Mouse (Mus musculus) forebrain, embryonic 16.5 days (tissue): ENCODE results near the gene Clec16a. TPM values are rescaled to one million over a fixed set of nuclear protein-coding genes. Genes with fewer than 3 reads are reported as not detected.

Experiments used
- ATAC-seq: fragments of 200-750 bp; cut with Nextera tagmentation; 2 replicates; pipeline ENCODE4 v1.8.0; 2017; ENCODE audit warnings: mild to moderate bottlenecking, moderate library complexity
- H3K27ac ChIP-seq: fragments of 300-500 bp; sonication (generic); 2 replicates; pipeline ENCODE4 v1.5.1; 2014; ENCODE audit warnings: low read length, control low read depth
- H3K27me3 ChIP-seq: fragments of 300-500 bp; sonication (generic); replicated peaks from 2 replicates; pipeline ENCODE4 v1.6.1; 2014; ENCODE audit warnings: low read length; ENCODE audit not compliant: control insufficient read depth, insufficient read depth
- H3K36me3 ChIP-seq: fragments of 300-500 bp; sonication (generic); 2 replicates; pipeline ENCODE4 v1.6.1; 2014; ENCODE audit not compliant: control insufficient read depth, insufficient read depth
- H3K4me1 ChIP-seq: fragments of 300-500 bp; sonication (generic); replicated peaks from 2 replicates; pipeline ENCODE4 v1.6.1; 2014; ENCODE audit warnings: low read length; ENCODE audit not compliant: control insufficient read depth, insufficient read depth
- H3K4me2 ChIP-seq: fragments of 300-500 bp; sonication (generic); 2 replicates; pipeline ENCODE4 v1.6.1; 2014; ENCODE audit warnings: mild to moderate bottlenecking, low read length, control low read depth
- H3K4me3 ChIP-seq: fragments of 300-500 bp; sonication (generic); replicated peaks from 2 replicates; pipeline ENCODE4 v1.5.1; 2014; ENCODE audit warnings: mild to moderate bottlenecking, low read length, control low read depth
- H3K9ac ChIP-seq: fragments of 300-500 bp; sonication (generic); replicated peaks from 2 replicates; pipeline ENCODE4 v1.6.1; 2014; ENCODE audit warnings: low read depth, low read length, control low read depth
- H3K9me3 ChIP-seq: fragments of 300-500 bp; sonication (generic); 2 replicates; pipeline ENCODE4 v1.6.1; 2016; ENCODE audit warnings: low read length; ENCODE audit not compliant: control insufficient read depth
- WGBS: fragments of 180-500 bp; shearing (Covaris S2); extraction: QIAGEN DNeasy Blood & Tissue Kit; methylation state at CpG from one replicate; pipeline ENCODE4 v1.1.7; 2014; 5-methylcytosine and 5-hydroxymethylcytosine counted together
- polyA plus RNA-seq: library from polyadenylated mRNA; unstranded; fragments of >200 nt; fragmentation: Nextera tagmentation; extraction: Ambion mirVana; gene quantifications from 2 replicates; pipeline ENCODE4 v1.2.1, GENCODE M21; 2015

Gene Clec16a
- polyA plus RNA-seq, 1 experiment from 2014 or later: 72.8 TPM

DNA sequence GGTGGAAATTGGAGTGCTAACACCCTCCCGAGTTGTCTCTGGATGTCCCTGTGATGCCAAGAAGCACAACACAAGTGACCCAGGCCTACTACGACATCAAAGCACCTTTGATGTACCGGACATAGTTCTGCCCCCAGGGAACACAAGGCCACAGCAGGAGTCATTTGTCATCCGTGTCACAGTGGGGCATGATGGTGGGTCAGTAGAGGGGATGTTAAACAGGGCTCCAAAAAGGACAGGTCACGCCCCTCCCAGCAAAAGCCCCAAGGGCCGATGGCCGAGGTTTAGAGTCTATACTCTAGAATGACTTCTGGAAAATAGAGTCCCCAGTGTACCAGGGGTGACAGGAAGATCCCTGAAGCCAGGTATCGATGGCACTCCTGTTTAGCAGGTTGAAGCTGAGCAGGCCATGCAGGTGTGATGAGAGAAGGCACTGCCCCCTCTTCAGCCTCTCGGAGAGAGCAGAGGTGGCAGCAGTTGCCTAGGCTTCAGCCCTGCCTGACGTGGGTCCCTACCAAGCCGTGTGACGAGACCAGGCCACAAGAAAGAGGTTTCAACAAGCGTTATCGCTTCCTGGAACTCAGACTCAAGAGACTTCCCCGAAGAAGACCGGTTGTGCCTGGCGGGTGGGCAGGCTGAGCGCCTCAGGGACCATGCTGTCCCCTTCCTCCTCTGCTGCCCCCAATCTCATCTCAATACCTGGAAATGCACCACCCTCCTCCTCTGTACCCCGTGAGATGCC is 226.8 kb downstream of the Clec16a start:
- Histone ChIP-seq H3K27me3 (no peaks in the 10 kb centered on the region), H3K9ac (no peak overlapping the region), H3K4me3 (no peak overlapping the region), H3K4me2 (no peak overlapping the region), H3K4me1 (no peaks in the 10 kb centered on the region), H3K9me3 (no peaks in the 10 kb centered on the region), H3K36me3 (no peaks in the 10 kb centered on the region), H3K27ac (no peak overlapping the region)
- 75% methylated on average over 19 of the region's 19 CpGs for WGBS
- ATAC-seq: no peak

DNA sequence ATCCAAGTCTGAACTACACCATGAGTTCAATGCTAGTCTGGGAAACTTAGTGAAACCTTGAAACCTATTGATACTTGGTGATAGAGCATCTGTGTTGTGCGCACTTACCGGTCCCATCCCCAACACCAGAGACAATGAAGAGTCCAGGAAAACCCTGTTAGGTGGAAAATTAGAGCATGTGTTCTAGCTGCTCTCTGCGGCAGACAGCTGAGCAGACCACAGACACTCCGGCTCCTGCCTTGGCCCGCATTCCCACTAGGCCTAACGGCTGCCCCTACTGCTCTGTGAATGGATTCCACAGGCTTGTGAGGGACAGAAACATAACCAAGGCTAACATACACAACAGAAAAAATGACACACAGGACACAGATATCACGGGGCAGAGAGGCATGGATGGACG is 228.4 kb downstream of the Clec16a start:
- no peak overlapping the region for H3K4me3 ChIP-seq
- H3K9ac ChIP-seq: no peak overlapping the region
- ATAC-seq: no peak
- no peaks in the 10 kb centered on the region for H3K9me3 ChIP-seq
- no peak overlapping the region for H3K27ac ChIP-seq
- H3K27me3 ChIP-seq: no peaks in the 10 kb centered on the region
- no peaks in the 10 kb centered on the region for H3K4me1 ChIP-seq
- no peak overlapping the region for H3K4me2 ChIP-seq
- no peaks in the 10 kb centered on the region for H3K36me3 ChIP-seq
- 91% methylated on average over 8 of the region's 8 CpGs for WGBS

DNA sequence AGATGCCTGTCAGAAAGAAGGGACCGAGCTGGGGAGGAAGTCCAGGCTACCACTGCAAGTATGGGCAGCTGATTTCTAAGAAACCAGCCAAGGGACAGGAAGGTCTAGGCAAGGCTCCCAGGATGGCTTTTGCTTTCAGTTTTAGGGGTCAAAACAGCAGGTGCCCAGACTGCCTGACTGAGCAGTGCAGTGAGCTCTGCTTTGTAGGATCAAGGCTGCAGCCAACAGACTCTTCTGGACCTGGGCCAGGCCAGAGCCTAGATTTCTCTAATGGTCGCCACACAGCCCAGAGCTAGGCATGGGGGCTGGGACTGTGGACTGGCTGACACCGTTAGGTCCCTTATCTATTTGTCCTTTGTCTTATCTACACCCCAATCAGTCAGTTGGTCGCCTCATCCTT is 229.6 kb downstream of the Clec16a start:
- no peak overlapping the region for H3K4me3 ChIP-seq
- 68% methylated on average over 4 of the region's 4 CpGs for WGBS
- no peak for ATAC-seq

DNA sequence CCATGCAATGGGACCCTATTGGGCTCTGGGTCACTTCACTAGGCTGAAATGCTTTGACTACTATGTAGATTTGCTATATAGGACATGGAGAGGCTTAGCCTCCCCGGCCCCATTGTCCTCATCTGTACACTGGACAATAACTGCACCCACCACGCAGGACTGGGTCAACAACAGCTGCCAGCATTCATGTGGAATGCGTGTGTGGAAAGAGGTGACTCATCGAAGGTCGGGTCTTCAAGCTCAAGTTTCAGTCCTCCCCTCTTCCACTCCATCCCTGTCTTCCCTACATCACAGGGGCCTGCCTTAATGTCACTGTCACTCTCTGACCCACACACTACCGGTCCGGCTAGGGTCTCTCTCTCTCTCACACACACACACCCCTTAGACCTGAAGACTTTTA is 231.2 kb downstream of the Clec16a start:
- Histone ChIP-seq H3K4me2 (no peak overlapping the region), H3K36me3 (no peaks in the 10 kb centered on the region), H3K27me3 (no peaks in the 10 kb centered on the region), H3K4me3 (no peak overlapping the region), H3K4me1 (no peaks in the 10 kb centered on the region), H3K9me3 (no peaks in the 10 kb centered on the region), H3K27ac (no peak overlapping the region), H3K9ac (no peak overlapping the region)
- WGBS: 70% methylated on average over 7 of the region's 7 CpGs
- ATAC-seq: no peak

More for the DNA sequence above, 229.6 kb downstream of the Clec16a start:
- Histone ChIP-seq H3K36me3 (no peaks in the 10 kb centered on the region), H3K4me1 (no peaks in the 10 kb centered on the region), H3K9me3 (no peaks in the 10 kb centered on the region), H3K9ac (no peak overlapping the region), H3K27me3 (no peaks in the 10 kb centered on the region), H3K27ac (no peak overlapping the region), H3K4me2 (no peak overlapping the region)

DNA sequence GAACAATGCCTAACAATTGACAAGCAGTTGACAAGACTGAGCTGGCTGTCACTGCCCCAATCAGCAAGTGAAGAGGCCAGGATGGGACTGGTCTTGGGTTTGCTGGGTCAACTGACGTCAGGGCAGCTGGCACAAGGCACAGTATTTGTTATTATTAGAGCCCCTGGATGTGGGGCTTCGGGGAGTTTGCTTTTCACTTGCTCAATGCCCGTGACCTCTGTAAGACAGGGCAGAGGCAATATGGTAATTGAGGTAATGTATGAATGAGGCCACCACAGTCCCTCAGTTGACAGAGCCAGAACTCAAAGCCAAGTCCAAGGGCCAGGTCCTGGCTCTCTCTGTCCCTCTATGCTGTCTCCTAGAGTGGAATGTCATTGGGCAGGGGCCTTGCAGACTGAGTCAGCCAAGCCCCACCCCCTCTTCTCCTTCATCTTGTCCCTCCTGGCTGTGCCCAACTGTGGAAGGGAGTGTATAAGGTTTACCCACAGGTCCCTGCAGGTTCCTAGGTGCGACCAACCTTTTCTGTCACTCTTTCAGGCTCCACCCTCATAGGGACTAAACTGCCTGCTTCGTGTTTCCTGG is 232.5 kb downstream of the Clec16a start:
- Histone ChIP-seq H3K9ac (no peak overlapping the region), H3K4me2 (no peak overlapping the region), H3K27me3 (no peaks in the 10 kb centered on the region), H3K4me1 (no peaks in the 10 kb centered on the region), H3K27ac (no peak overlapping the region), H3K36me3 (no peaks in the 10 kb centered on the region), H3K9me3 (no peaks in the 10 kb centered on the region), H3K4me3 (no peak overlapping the region)
- 80% methylated on average over 5 of the region's 5 CpGs for WGBS
- ATAC-seq: no peak

DNA sequence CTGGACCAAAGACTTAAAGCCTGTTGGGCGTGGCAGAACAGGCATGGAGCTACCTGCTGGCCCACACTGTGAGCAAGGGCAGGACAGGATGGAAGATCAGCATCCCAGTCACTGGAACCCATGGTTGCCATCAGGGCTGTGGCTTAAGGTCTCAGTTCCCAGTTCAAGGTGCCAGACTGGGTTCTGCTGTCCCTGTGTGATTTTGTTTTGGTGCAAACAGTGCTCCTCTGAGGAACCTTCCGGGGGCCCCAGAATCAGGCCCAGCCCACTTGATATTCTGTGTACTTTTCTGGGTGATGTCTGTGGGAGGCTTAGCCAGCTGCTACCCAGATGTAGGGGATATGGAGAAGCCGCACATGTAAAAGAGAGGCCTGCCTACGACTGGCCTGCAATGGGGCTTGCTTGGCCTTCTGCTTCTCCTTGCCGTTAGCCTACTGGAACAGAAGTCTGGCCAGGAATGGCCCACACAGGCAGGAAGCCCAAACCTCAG is 235.5 kb downstream of the Clec16a start:
- ATAC-seq: no peak
- H3K9me3 ChIP-seq: no peaks in the 10 kb centered on the region
- WGBS: 86% methylated on average over 5 of the region's 5 CpGs
- H3K9ac ChIP-seq: no peak overlapping the region
- H3K4me3 ChIP-seq: no peak overlapping the region
- peaks cover 11% of the 10 kb centered on the region for H3K4me1 ChIP-seq
- no peak overlapping the region for H3K27ac ChIP-seq
- no peak overlapping the region for H3K4me2 ChIP-seq
- peaks cover 14% of the 10 kb centered on the region for H3K27me3 ChIP-seq
- no peaks in the 10 kb centered on the region for H3K36me3 ChIP-seq

DNA sequence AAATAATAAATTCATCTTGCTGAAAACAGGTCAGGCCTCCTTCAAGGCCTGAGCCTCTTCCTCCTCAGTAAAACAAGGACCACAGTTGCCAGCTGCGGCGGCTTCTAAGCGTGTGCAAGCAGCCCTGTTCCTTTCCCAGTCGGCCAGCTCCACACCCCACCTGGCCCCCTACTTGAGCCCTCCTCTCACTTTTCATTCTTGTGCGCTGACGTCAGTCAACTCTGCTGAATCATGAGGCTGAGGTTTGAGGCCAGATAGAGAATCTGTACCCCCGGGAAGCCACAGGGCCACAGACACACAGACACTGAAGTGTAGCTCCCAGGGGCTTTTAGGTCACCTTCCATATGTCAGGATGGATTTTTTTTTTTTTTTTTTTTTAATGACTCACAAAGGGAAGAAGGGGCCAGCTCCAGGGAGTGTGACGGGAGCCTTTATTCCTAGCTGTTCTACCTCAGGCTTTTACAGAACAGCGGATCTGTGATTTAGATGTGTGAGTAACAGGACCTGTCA is 236.8 kb downstream of the Clec16a start:
- no peaks in the 10 kb centered on the region for H3K9me3 ChIP-seq
- H3K4me3 ChIP-seq: no peak overlapping the region
- H3K4me1 ChIP-seq: peaks cover 15% of the 10 kb centered on the region
- H3K4me2 ChIP-seq: no peak overlapping the region
- no peak overlapping the region for H3K9ac ChIP-seq
- no peak overlapping the region for H3K27ac ChIP-seq
- H3K27me3 ChIP-seq: peaks cover 14% of the 10 kb centered on the region
- ATAC-seq: no peak
- H3K36me3 ChIP-seq: no peaks in the 10 kb centered on the region
- 39% methylated on average over 9 of the region's 9 CpGs for WGBS

DNA sequence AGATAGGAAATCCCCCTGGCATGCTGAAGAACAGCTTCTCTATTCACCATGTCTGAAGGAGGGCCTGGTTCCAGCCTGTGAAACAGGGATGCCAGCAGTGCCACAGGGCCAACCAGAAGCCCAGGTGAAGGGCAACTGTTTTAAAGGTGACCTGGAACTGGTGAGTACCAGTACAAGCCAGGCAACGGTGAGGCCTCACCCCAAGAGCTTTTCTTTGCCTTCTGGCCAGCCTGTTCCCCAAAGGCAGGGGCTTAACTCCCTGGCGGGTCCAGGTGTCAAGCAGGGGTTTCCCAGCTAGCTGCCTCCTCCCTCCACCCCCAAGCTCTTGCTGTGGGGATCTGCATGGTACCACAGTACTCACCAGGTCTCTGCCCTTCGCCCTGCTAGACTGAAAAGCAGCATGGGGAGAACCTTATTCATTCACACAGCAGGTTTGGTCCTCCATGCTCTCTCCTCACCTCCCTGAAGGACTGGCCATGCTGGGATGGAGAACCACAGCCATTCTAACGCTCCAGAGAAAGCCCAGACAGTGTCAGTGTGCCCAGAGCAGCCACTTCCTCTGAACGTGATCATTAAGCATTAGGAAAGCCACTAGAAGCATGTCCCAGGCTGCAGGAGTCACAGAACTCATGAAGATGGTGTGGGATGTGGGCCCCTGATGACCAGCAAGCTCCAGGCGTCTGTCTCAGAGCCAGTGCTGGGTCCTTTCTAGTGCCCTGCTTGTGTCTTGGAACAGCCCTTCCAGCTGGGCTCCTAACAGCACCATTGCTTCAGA is 237.4 kb downstream of the Clec16a start:
- 0 out of 2 replicates have a peak overlapping the region, but pooled peaks have one; percentile 13 for H3K9ac ChIP-seq
- H3K4me2 ChIP-seq: no peak overlapping the region
- H3K9me3 ChIP-seq: no peaks in the 10 kb centered on the region
- 46% methylated on average over 6 of the region's 6 CpGs for WGBS
- H3K4me3 ChIP-seq: no peak overlapping the region
- ATAC-seq: no peak
- H3K4me1 ChIP-seq: peaks cover 15% of the 10 kb centered on the region
- H3K27ac ChIP-seq: no peak overlapping the region
- H3K36me3 ChIP-seq: no peaks in the 10 kb centered on the region
- H3K27me3 ChIP-seq: peaks cover 14% of the 10 kb centered on the region

DNA sequence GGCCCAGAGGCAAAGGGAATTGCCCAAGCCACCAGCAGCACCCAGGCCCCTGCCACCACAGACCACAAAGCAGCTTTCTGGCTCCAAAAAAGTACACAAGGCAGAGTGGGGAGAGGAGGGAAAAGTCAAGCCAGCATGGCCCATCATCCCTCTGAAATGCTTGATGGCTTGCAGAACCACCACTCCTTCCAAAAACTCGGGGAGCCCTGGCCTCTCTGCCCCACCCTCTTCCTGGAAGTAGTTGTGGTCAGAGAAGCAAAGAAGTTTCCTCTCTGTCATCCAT is 238.0 kb downstream of the Clec16a start:
- WGBS: 48% methylated on average over 1 of the region's 1 CpGs
- Histone ChIP-seq H3K36me3 (no peaks in the 10 kb centered on the region), H3K4me1 (peaks cover 15% of the 10 kb centered on the region), H3K27me3 (peaks cover 14% of the 10 kb centered on the region), H3K9ac (no peak overlapping the region), H3K4me2 (no peak overlapping the region), H3K4me3 (no peak overlapping the region), H3K9me3 (no peaks in the 10 kb centered on the region), H3K27ac (no peak overlapping the region)
- ATAC-seq: no peak
